Mouse (Mus musculus): ENCODE measurements around the gene Ccr8.
A peak's percentile ranks its signal among the peaks of the same experiment; 100 is the strongest.

Ccr8 gene

GRCm38 (mm10) chr9:120091696-120092238 is at the start of gene Ccr8:
Gene Ccr8, plus strand, starts transcription at chr9:120092114.
- no peak for DNase-seq

GRCm38 (mm10) chr9:120043115-120043514 is 48.8 kb upstream of the Ccr8 start:
- DNase-seq, result no peak

GRCm38 (mm10) chr9:120048495-120048894 is 43.4 kb upstream of the Ccr8 start:
- no peak for DNase-seq

- DNase-seq, result no peak
These were observed 42.5 kb upstream of the Ccr8 start for GRCm38 (mm10) chr9:120049407-120049806.

- peak; percentile 53 for DNase-seq
These were observed 37.2 kb upstream of the Ccr8 start for GRCm38 (mm10) chr9:120054545-120055277.

- no peak for DNase-seq
These were observed 35.7 kb upstream of the Ccr8 start for GRCm38 (mm10) chr9:120056201-120056600.

- no peak for DNase-seq
These were observed 33.2 kb upstream of the Ccr8 start for GRCm38 (mm10) chr9:120058730-120059129.

- DNase-seq, result no peak
These were observed 27.6 kb upstream of the Ccr8 start for GRCm38 (mm10) chr9:120064317-120064716.

- DNase-seq, result no peak
These were observed 24.3 kb upstream of the Ccr8 start for GRCm38 (mm10) chr9:120067609-120068008.

GRCm38 (mm10) chr9:120068047-120068446 is 23.9 kb upstream of the Ccr8 start:
- no peak for DNase-seq

- DNase-seq, result no peak
These were observed 22.1 kb upstream of the Ccr8 start, which contains the start of gene Cx3cr1 for GRCm38 (mm10) chr9:120069779-120070178. Gene Cx3cr1, minus strand, starts transcription at chr9:120069879.

- no peak for DNase-seq
These were observed 20.7 kb upstream of the Ccr8 start for GRCm38 (mm10) chr9:120071251-120071650.

GRCm38 (mm10) chr9:120073169-120073568 is 18.7 kb upstream of the Ccr8 start:
- peak; percentile 62 for DNase-seq

- no peak for DNase-seq
These were observed 17.4 kb upstream of the Ccr8 start for GRCm38 (mm10) chr9:120074516-120074915.

GRCm38 (mm10) chr9:120078241-120078640 is 13.7 kb upstream of the Ccr8 start:
- peak; percentile 37 for DNase-seq

- no peak for DNase-seq
These were observed 12.0 kb upstream of the Ccr8 start for GRCm38 (mm10) chr9:120079901-120080300.

GRCm38 (mm10) chr9:120080546-120081108 is 11.3 kb upstream of the Ccr8 start:
- DNase-seq, result no peak

GRCm38 (mm10) chr9:120081247-120081646 is 10.7 kb upstream of the Ccr8 start:
- DNase-seq, result peak; percentile 48

- no peak for DNase-seq
These were observed 9.9 kb upstream of the Ccr8 start for GRCm38 (mm10) chr9:120081967-120082366.

GRCm38 (mm10) chr9:120082691-120083090 is 9.2 kb upstream of the Ccr8 start:
- DNase-seq, result no peak

GRCm38 (mm10) chr9:120083158-120083894 is 8.6 kb upstream of the Ccr8 start:
- no peak for DNase-seq

GRCm38 (mm10) chr9:120084406-120084805 is 7.5 kb upstream of the Ccr8 start:
- peak; percentile 46 for DNase-seq

GRCm38 (mm10) chr9:120089125-120089524 is 2.8 kb upstream of the Ccr8 start:
- DNase-seq, result no peak

- no peak for DNase-seq
These were observed 828 bp upstream of the Ccr8 start for GRCm38 (mm10) chr9:120091086-120091485.
